Mouse (Mus musculus) naive thymus-derived CD4-positive, alpha-beta T cell, adult 2 months (primary cell): ENCODE measurements at regions not wholly inside any gene's neighbourhood (a gene's known extent, or its start where the extent isn't known, plus 50 kb on each side); places are given as distances from the start of the nearest gene placed in this dataset.

Source experiments
- DNase-seq: peaks from one replicate; pipeline ENCODE4 v3.0.0-alpha.2; 2011; ENCODE audit warnings: low read depth

DNA sequence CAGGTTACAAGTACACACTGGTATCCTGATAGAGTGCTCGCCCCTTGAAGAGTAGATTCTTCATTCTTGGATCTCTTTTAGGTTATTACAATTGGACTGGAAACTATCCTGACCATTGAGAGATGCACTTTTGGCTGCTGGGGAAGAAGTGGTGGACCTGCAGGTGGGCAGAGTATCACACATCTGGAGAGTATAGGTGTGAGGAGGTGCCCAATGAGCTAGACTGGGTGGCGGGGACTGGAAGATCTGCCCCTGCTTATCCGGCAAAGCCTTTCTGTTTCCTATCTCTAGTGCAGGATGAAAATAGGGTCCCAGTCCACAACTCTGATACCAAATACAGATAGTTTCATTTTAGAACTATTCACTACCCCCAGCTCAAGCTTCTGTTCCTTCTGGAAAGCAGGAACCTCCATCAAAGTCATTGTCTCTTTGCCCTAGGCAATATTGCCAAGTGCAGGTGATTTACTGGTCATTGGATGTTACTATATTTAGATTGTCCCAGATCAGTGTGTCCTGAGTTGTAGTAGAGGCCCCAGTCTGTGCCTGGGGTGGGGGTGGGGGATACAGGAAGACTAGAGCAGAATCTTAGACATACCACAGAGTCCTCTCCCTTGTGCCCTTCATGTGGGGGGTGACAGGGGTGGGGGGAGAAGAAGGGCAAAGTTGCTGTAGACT, 62.5 kb upstream of the Ube2e1 start:
- DNase-seq: no peak

DNA sequence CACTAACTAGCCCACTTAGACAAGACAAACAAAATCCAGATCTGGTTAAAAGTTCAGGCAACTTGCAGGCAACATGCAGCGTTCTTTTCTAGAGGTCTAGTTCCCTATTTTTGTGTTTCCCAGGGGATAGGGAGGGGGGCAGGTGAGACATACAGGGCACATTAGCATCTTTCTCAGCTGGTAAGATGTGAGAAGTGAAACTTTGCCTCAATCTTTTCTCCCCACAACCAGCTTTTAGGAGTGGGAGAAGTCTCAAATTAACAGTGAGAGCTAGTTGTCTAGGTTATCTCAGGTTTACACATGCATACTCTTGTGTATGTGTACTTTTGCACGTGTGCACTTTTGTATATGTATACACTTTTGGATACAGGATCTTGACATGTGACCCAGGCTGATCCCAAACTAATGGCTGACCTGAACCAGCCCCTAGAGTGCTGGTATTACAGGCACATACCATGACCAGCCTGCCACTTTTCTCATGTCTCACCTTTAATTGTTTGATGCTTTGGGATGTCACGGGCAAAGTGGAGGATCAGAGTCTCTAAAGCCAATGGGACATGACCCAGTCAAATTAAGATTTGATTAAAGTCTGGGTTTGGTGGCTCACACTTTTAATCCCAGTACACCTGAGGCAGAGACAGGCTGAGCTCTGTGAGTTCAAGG, 60.3 kb upstream of the Ube2e1 start:
- no peak for DNase-seq

DNA sequence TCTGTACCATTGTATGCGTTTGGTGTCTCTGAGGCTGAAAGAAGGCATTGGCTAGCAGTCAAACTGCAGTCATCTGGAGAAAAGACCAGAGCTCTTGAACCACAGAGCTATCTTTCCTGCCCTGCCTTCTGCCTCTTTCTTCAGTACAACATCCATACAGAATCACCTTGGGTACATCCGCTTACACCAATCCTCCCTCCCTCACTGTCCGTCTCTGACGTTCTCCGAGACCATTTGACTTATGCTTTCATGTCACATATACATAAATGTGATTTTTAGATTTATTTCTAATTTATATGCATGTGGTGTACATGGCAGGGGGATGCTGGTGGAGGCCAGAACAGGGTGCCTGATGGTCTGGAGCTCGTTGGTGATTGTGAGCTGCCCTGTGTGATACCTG, 57.7 kb upstream of the Ube2e1 start:
- DNase-seq: no peak

DNA sequence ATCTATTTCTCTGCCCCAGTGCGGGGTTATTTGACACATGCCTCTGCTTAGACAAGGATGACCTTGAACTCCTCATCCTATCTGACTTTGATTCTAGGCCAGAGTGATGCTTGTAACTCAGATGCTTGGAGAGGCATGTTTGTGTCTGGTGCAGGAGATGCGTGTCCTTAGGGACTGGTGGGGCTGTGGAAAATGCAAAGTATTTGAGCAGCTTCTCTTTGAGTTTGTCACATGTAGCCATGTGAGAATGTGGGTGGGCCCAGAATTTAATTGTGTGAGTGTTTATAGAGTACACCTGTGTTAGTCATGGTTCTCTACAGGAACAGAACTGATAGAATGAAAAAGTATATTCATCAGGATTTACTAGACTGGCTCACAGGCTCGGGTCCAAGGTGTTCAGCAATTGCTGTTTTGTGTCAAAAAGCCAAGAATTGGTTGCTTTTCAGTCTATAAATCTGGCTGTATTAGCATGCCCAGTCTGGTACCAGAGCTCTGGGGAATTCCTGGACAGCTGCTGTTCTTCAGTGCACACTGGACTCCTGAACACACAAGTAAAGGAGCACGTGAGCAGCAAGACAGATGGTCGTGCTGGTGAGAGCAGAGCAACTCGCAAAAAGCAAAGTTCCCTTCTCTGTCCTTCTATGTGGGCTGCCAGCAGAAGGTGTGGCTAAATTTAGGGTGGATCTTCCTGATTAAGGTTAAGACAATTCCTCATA, 54.5 kb upstream of the Ube2e1 start:
- DNase-seq: no peak
